Mouse (Mus musculus): ENCODE data around the gene Ric8a. TPM values are rescaled to one million over a fixed set of nuclear protein-coding genes. Genes with fewer than 3 reads are reported as not detected.

Ric8a gene
- polyA plus RNA-seq, 1 experiment from 2014 or later, result 50.4 TPM

DNA sequence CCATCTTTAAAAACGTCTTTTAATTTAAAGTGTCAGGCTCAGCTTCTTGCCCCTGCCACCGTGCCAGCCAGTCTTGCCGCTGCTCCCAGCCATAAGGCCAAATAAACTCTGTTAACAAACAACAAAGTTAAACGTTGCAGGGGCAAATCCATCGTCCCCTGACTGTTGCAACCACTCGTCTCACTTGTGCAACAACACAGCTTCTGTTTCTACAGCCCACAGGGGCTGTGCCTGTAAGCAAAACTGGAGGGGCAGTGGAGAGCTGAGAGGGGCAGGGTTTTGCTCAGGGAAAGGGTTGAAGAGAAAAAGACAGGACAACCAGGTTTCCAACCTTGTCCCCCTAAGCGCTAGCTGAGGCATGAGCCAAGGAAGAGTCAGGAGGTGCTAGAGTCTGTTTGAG, 51.4 kb downstream of the Ric8a start:
- Histone ChIP-seq H3K36me3 (ENCODE audit: control insufficient read depth, insufficient read depth) (no peaks in the 10 kb centered on the region), H3K9ac (ENCODE audit: low read length) (no peak overlapping the region), H3K4me2 (ENCODE audit: low read depth, low read length) (no peak overlapping the region), H3K4me1 (ENCODE audit: control insufficient read depth, insufficient read depth, low read length) (no peaks in the 10 kb centered on the region), H3K27ac (ENCODE audit: low read length) (no peak overlapping the region), H3K27me3 (ENCODE audit: control insufficient read depth, insufficient read depth, low read length) (no peaks in the 10 kb centered on the region), H3K4me3 (ENCODE audit: low read length) (no peak overlapping the region), H3K9me3 (replicated peaks; ENCODE audit: control insufficient read depth, low read length) (no peaks in the 10 kb centered on the region)
- 45% methylated on average over 7 of the region's 7 CpGs for whole genome bisulfite sequencing
- no peak for ATAC-seq (replicated peaks; ENCODE audit: extremely low read depth, insufficient read depth, low FRiP score)

DNA sequence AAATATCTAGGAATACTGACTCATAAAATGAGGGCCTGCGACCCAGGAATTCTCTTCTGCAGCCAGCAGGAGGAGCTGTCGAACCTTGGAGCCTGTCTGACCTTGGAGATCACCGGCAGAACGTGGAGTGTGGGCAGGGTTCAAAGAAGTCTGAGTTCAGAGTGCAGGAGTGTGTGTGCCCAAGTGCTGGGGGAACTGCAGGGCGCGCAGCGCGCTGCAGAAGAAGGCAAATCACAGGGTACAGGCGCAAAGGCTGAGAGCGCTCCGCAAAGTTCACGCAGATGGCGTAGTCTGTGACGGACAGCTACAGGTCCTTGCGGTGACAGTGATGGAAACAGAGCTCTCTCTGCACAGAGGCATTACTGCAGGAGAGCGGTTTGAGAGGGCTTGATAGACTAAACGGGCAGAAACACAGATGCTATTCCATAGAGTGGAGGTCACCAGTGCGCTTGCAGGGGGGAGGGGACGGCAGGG, 51.9 kb downstream of the Ric8a start:
- Histone ChIP-seq H3K27me3 (ENCODE audit: control insufficient read depth, insufficient read depth, low read length) (no peaks in the 10 kb centered on the region), H3K4me3 (ENCODE audit: low read length) (peak overlapping the region; percentile 54), H3K4me1 (ENCODE audit: control insufficient read depth, insufficient read depth, low read length) (no peaks in the 10 kb centered on the region), H3K9me3 (replicated peaks; ENCODE audit: control insufficient read depth, low read length) (no peaks in the 10 kb centered on the region), H3K9ac (ENCODE audit: low read length) (peak overlapping the region; percentile 68), H3K4me2 (ENCODE audit: low read depth, low read length) (peak overlapping the region; percentile 83), H3K27ac (ENCODE audit: low read length) (no peak overlapping the region), H3K36me3 (ENCODE audit: control insufficient read depth, insufficient read depth) (no peaks in the 10 kb centered on the region)
- 2% methylated on average over 19 of the region's 19 CpGs for WGBS
- peak; percentile 87 for ATAC-seq (replicated peaks; ENCODE audit: extremely low read depth, insufficient read depth, low FRiP score)

DNA sequence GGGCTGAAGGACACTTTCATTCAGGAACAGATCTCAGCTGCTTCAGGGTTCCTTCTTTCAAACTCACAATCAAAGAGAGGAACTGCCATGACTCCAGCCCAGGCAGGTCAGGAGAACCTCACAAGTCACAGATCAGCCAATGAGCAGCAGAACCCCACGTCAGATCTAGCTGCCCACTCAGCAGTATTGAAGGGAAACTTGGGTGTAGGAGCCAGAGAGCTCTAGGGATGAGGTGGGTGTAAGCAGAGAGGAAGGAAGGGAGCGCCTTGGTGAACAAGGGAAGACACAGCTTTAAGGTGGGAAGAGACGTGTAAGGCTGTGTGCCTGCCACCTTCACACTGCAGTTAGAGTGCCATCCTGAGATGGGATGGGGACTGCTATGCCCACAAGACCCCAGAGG, 55.5 kb downstream of the Ric8a start:
- Histone ChIP-seq H3K27me3 (ENCODE audit: control insufficient read depth, insufficient read depth, low read length) (no peaks in the 10 kb centered on the region), H3K9me3 (replicated peaks; ENCODE audit: control insufficient read depth, low read length) (no peaks in the 10 kb centered on the region), H3K9ac (ENCODE audit: low read length) (no peak overlapping the region), H3K4me3 (ENCODE audit: low read length) (no peak overlapping the region), H3K36me3 (ENCODE audit: control insufficient read depth, insufficient read depth) (no peaks in the 10 kb centered on the region), H3K4me2 (ENCODE audit: low read depth, low read length) (no peak overlapping the region), H3K4me1 (ENCODE audit: control insufficient read depth, insufficient read depth, low read length) (no peaks in the 10 kb centered on the region), H3K27ac (ENCODE audit: low read length) (no peak overlapping the region)
- ATAC-seq (replicated peaks; ENCODE audit: extremely low read depth, insufficient read depth, low FRiP score), result no peak
- 47% methylated on average over 3 of the region's 3 CpGs for WGBS

DNA sequence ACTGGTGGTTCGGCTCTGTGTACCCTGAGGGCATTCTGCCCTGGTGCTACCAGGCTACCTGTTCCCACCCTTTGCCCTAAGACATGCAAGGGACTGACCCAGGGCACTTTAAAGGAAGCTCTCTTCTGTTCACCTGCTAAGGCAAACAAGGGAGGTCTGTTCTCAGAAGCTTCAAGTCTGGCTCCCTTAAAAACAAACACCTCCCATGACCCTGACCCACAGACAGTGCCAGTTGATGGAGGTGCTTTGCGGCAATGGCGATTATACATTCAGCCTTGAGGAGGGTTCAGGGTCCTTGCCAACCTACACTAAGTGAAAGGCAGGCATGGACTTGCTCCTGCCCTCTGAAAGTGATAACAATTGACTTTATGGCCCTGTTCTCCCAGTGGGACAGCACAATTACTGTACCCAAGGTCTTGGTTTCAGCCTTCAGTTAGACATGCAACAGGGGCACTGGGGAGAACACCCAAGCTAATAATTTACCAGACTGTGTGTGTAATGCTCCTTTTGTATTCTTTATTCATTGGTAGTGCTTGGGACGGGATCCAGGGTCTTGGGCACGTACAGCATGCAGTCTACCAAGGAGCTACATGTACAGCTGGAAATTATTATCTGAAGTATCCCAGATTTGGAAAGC, 56.2 kb downstream of the Ric8a start:
- no peak overlapping the region for H3K4me3 ChIP-seq (ENCODE audit: low read length)
- no peak overlapping the region for H3K4me2 ChIP-seq (ENCODE audit: low read depth, low read length)
- no peaks in the 10 kb centered on the region for H3K36me3 ChIP-seq (ENCODE audit: control insufficient read depth, insufficient read depth)
- no peak for ATAC-seq (replicated peaks; ENCODE audit: extremely low read depth, insufficient read depth, low FRiP score)
- H3K9me3 ChIP-seq (replicated peaks; ENCODE audit: control insufficient read depth, low read length), result no peaks in the 10 kb centered on the region
- no peak overlapping the region for H3K27ac ChIP-seq (ENCODE audit: low read length)
- H3K27me3 ChIP-seq (ENCODE audit: control insufficient read depth, insufficient read depth, low read length), result no peaks in the 10 kb centered on the region
- H3K4me1 ChIP-seq (ENCODE audit: control insufficient read depth, insufficient read depth, low read length), result no peaks in the 10 kb centered on the region
- no peak overlapping the region for H3K9ac ChIP-seq (ENCODE audit: low read length)
- WGBS, result 64% methylated on average over 5 of the region's 5 CpGs

Other genes with a start within 250 kb of the Ric8a start
- not detected in 2 replicates for gene Olfr61, start 228.0 kb upstream of the Ric8a start, polyA plus RNA-seq (2015; fragmentation: Nextera tagmentation; extraction: Ambion mirVana)
- not detected in 2 replicates for gene Olfr53, start 210.5 kb upstream of the Ric8a start, polyA plus RNA-seq (2015; fragmentation: Nextera tagmentation; extraction: Ambion mirVana)
- gene Olfr539, start 197.0 kb upstream of the Ric8a start, polyA plus RNA-seq (2015; fragmentation: Nextera tagmentation; extraction: Ambion mirVana), result not detected in 2 replicates
- gene Olfr45, start 175.0 kb upstream of the Ric8a start, polyA plus RNA-seq (2015; fragmentation: Nextera tagmentation; extraction: Ambion mirVana), result not detected in 2 replicates
- gene Olfr541, start 159.7 kb upstream of the Ric8a start, polyA plus RNA-seq (2015; fragmentation: Nextera tagmentation; extraction: Ambion mirVana), result not detected in 2 replicates
- not detected in 2 replicates for gene Cyp2e1, start 93.2 kb upstream of the Ric8a start, polyA plus RNA-seq (2015; fragmentation: Nextera tagmentation; extraction: Ambion mirVana)
- 0.14 and 0.34 TPM in 2 replicates for gene Syce1, start 69.1 kb upstream of the Ric8a start, polyA plus RNA-seq (2015; fragmentation: Nextera tagmentation; extraction: Ambion mirVana)
- 0.74 and 0.93 TPM in 2 replicates for gene Zfp941, start 34.8 kb upstream of the Ric8a start, polyA plus RNA-seq (2015; fragmentation: Nextera tagmentation; extraction: Ambion mirVana)
- gene Urah, start 21.9 kb upstream of the Ric8a start, polyA plus RNA-seq (2015; fragmentation: Nextera tagmentation; extraction: Ambion mirVana), result 1.0 and 1.1 TPM in 2 replicates
- gene Scgb1c1, start 11.4 kb upstream of the Ric8a start, polyA plus RNA-seq (2015; fragmentation: Nextera tagmentation; extraction: Ambion mirVana), result 0.62 and 0.84 TPM in 2 replicates
- not detected in 2 replicates for gene Odf3, start 9.2 kb upstream of the Ric8a start, polyA plus RNA-seq (2015; fragmentation: Nextera tagmentation; extraction: Ambion mirVana)
- gene Gm45785, start 626 bp upstream of the Ric8a start, polyA plus RNA-seq (2015; fragmentation: Nextera tagmentation; extraction: Ambion mirVana), result not detected in 2 replicates
- 31.6 and 39.5 TPM in 2 replicates for gene Bet1l, start 620 bp downstream of the Ric8a start, polyA plus RNA-seq (2015; fragmentation: Nextera tagmentation; extraction: Ambion mirVana)
- 181 and 189 TPM in 2 replicates for gene Psmd13, start 25.0 kb downstream of the Ric8a start, polyA plus RNA-seq (2015; fragmentation: Nextera tagmentation; extraction: Ambion mirVana)
- 65.4 and 71.2 TPM in 2 replicates for gene Sirt3, start 25.4 kb downstream of the Ric8a start, polyA plus RNA-seq (2015; fragmentation: Nextera tagmentation; extraction: Ambion mirVana)
- gene Cox8b, start 43.5 kb downstream of the Ric8a start, polyA plus RNA-seq (2015; fragmentation: Nextera tagmentation; extraction: Ambion mirVana), result 467 and 515 TPM in 2 replicates
- gene Nlrp6, start 63.9 kb downstream of the Ric8a start, polyA plus RNA-seq (2015; fragmentation: Nextera tagmentation; extraction: Ambion mirVana), result 0.82 and 1.6 TPM in 2 replicates
- gene Pgghg, start 84.4 kb downstream of the Ric8a start, polyA plus RNA-seq (2015; fragmentation: Nextera tagmentation; extraction: Ambion mirVana), result 12.2 and 12.4 TPM in 2 replicates
- gene Ifitm5, start 93.3 kb downstream of the Ric8a start, polyA plus RNA-seq (2015; fragmentation: Nextera tagmentation; extraction: Ambion mirVana), result 1.3 and 1.6 TPM in 2 replicates
- gene Gm45717, start 99.0 kb downstream of the Ric8a start, polyA plus RNA-seq (2015; fragmentation: Nextera tagmentation; extraction: Ambion mirVana), result 0.66 TPM in 1 of 2 replicates, not detected in the other
- gene Ifitm2, start 99.0 kb downstream of the Ric8a start, polyA plus RNA-seq (2015; fragmentation: Nextera tagmentation; extraction: Ambion mirVana), result 525 and 571 TPM in 2 replicates
- 24.0 and 34.8 TPM in 2 replicates for gene Ifitm1, start 110.3 kb downstream of the Ric8a start, polyA plus RNA-seq (2015; fragmentation: Nextera tagmentation; extraction: Ambion mirVana)
- 157 and 218 TPM in 2 replicates for gene Ifitm3, start 153.8 kb downstream of the Ric8a start, polyA plus RNA-seq (2015; fragmentation: Nextera tagmentation; extraction: Ambion mirVana)
- gene Ifitm6, start 161.0 kb downstream of the Ric8a start, polyA plus RNA-seq (2015; fragmentation: Nextera tagmentation; extraction: Ambion mirVana), result 1.0 and 1.3 TPM in 2 replicates
- not detected in 2 replicates for gene Gm17387, start 172.2 kb downstream of the Ric8a start, polyA plus RNA-seq (2015; fragmentation: Nextera tagmentation; extraction: Ambion mirVana)
- 0.54 and 0.97 TPM in 2 replicates for gene B4galnt4, start 204.1 kb downstream of the Ric8a start, polyA plus RNA-seq (2015; fragmentation: Nextera tagmentation; extraction: Ambion mirVana)
- 4.1 and 5.2 TPM in 2 replicates for gene Pkp3, start 221.3 kb downstream of the Ric8a start, polyA plus RNA-seq (2015; fragmentation: Nextera tagmentation; extraction: Ambion mirVana)
- gene Sigirr, start 243.6 kb downstream of the Ric8a start, polyA plus RNA-seq (2015; fragmentation: Nextera tagmentation; extraction: Ambion mirVana), result 7.4 and 8.5 TPM in 2 replicates